Mouse (Mus musculus): ENCODE results near the gene Zdhhc12. TPM values are rescaled to one million over a fixed set of nuclear protein-coding genes. Genes with fewer than 3 reads are reported as not detected.
"Not testable (repeated sequence)": the region's sequence is repeated elsewhere in the genome, so short reads cannot be mapped to it uniquely, and the experiment has no call there.

Zdhhc12 gene
- polyA plus RNA-seq, 1 experiment from 2014 or later, result 24.2 TPM

- no peak within 1 kb of the TSS for H3K9ac ChIP-seq
- WGBS, result 50% methylated on average over 12 of the region's 12 CpGs
- H3K36me3 ChIP-seq, result no peaks in the 10 kb centered on the region
- peaks cover 19% of the 10 kb centered on the region for H3K4me1 ChIP-seq (replicated peaks)
- H3K27me3 ChIP-seq, result peaks cover 12% of the 10 kb centered on the region; the same call in 1 of the 2 replicates
- no peak within 1 kb of the TSS for H3K4me3 ChIP-seq
- H3K9me3 ChIP-seq, result no peaks in the 10 kb centered on the region
- no peak for ATAC-seq (ENCODE audit: low FRiP score)
- no peak within 1 kb of the TSS for H3K27ac ChIP-seq
- H3K4me2 ChIP-seq, result no peak within 1 kb of the TSS
Measured at GRCm38 (mm10) chr2:30057223-30057904, 36.1 kb downstream of the Zdhhc12 start, which contains the start of gene Set. Gene Set, plus strand, starts transcription at chr2:30057378.

- no peaks in the 10 kb centered on the region for H3K36me3 ChIP-seq
- no peak for ATAC-seq (ENCODE audit: low FRiP score)
- H3K27ac ChIP-seq, result no peak overlapping the region
- peaks cover 13% of the 10 kb centered on the region for H3K4me1 ChIP-seq (replicated peaks)
- H3K4me2 ChIP-seq, result no peak overlapping the region
- H3K27me3 ChIP-seq, result peaks cover 12% of the 10 kb centered on the region; the same call in 1 of the 2 replicates
- H3K9ac ChIP-seq, result no peak overlapping the region
- H3K9me3 ChIP-seq, result no peaks in the 10 kb centered on the region
- WGBS, result 87% methylated on average over 3 of the region's 3 CpGs
- H3K4me3 ChIP-seq, result no peak overlapping the region
Measured at GRCm38 (mm10) chr2:30056736-30057135, 36.7 kb downstream of the Zdhhc12 start.

GRCm38 (mm10) chr2:30055310-30055709, 38.1 kb downstream of the Zdhhc12 start:
- H3K27ac ChIP-seq; H3K4me2 ChIP-seq; H3K9ac ChIP-seq; H3K9me3 ChIP-seq; H3K4me3 ChIP-seq; ATAC-seq (ENCODE audit: low FRiP score); H3K36me3 ChIP-seq; H3K4me1 ChIP-seq (replicated peaks): not testable (repeated sequence)
- peaks cover 12% of the 10 kb centered on the region; the same call in 1 of the 2 replicates for H3K27me3 ChIP-seq
- 96% methylated on average over 3 of the region's 3 CpGs for WGBS

- no peaks in the 10 kb centered on the region for H3K36me3 ChIP-seq
- 46% methylated on average over 6 of the region's 6 CpGs for WGBS
- H3K4me2 ChIP-seq, result no peak overlapping the region
- H3K27ac ChIP-seq, result no peak overlapping the region
- ATAC-seq (ENCODE audit: low FRiP score), result no peak
- H3K27me3 ChIP-seq, result peaks cover 12% of the 10 kb centered on the region; the same call in 1 of the 2 replicates
- no peaks in the 10 kb centered on the region for H3K9me3 ChIP-seq
- H3K4me3 ChIP-seq, result no peak overlapping the region
- peaks cover 15% of the 10 kb centered on the region for H3K4me1 ChIP-seq (replicated peaks)
- H3K9ac ChIP-seq, result no peak overlapping the region
Measured at GRCm38 (mm10) chr2:30051992-30052761, 41.3 kb downstream of the Zdhhc12 start.

- peaks cover 12% of the 10 kb centered on the region; the same call in 1 of the 2 replicates for H3K27me3 ChIP-seq
- peaks cover 15% of the 10 kb centered on the region for H3K4me1 ChIP-seq (replicated peaks)
- 92% methylated on average over 3 of the region's 3 CpGs for WGBS
- H3K4me2 ChIP-seq, result no peak overlapping the region
- no peak overlapping the region for H3K4me3 ChIP-seq
- ATAC-seq (ENCODE audit: low FRiP score), result no peak
- no peak overlapping the region for H3K9ac ChIP-seq
- peaks cover 11% of the 10 kb centered on the region for H3K36me3 ChIP-seq
- no peaks in the 10 kb centered on the region for H3K9me3 ChIP-seq
- H3K27ac ChIP-seq, result 0 out of 2 replicates have a peak overlapping the region, but pooled peaks have one; percentile 18
Measured at GRCm38 (mm10) chr2:30049831-30050230, 43.6 kb downstream of the Zdhhc12 start.

- Histone ChIP-seq H3K4me2 (peak within 1 kb of the TSS; percentile 64), H3K27ac (peak within 1 kb of the TSS; percentile 96), H3K36me3 (peaks cover 15% of the 10 kb centered on the region), H3K4me1 (replicated peaks) (peaks cover 15% of the 10 kb centered on the region), H3K9me3 (no peaks in the 10 kb centered on the region), H3K4me3 (peak within 1 kb of the TSS; percentile 72), H3K27me3 (peaks cover 9% of the 10 kb centered on the region; the same call in 1 of the 2 replicates), H3K9ac (peak within 1 kb of the TSS; percentile 86)
- WGBS, result 1% methylated on average over 54 of the region's 54 CpGs
- ATAC-seq (ENCODE audit: low FRiP score), result peak; percentile 95
Measured at GRCm38 (mm10) chr2:30048699-30049388, 44.6 kb downstream of the Zdhhc12 start, which contains the start of gene Wdr34. Gene Wdr34, minus strand, starts transcription at chr2:30048881.

GRCm38 (mm10) chr2:30048101-30048501, 45.3 kb downstream of the Zdhhc12 start:
- peaks cover 15% of the 10 kb centered on the region for H3K4me1 ChIP-seq (replicated peaks)
- peaks cover 15% of the 10 kb centered on the region for H3K36me3 ChIP-seq
- no peaks in the 10 kb centered on the region for H3K9me3 ChIP-seq
- H3K27me3 ChIP-seq, result peaks cover 3% of the 10 kb centered on the region; the same call in 1 of the 2 replicates
- ATAC-seq (ENCODE audit: low FRiP score), result no peak
- H3K4me2 ChIP-seq, result peak overlapping the region; percentile 64
- peak overlapping the region; percentile 96 for H3K27ac ChIP-seq
- peak overlapping the region; percentile 72 for H3K4me3 ChIP-seq
- 53% methylated on average over 11 of the region's 11 CpGs for WGBS
- H3K9ac ChIP-seq, result peak overlapping the region; percentile 86

- Histone ChIP-seq H3K36me3 (peaks cover 15% of the 10 kb centered on the region), H3K9me3 (no peaks in the 10 kb centered on the region), H3K4me1 (replicated peaks) (peaks cover 22% of the 10 kb centered on the region), H3K4me3 (peak overlapping the region; percentile 72; the same call in 1 of the 2 replicates), H3K27me3 (no peaks in the 10 kb centered on the region), H3K27ac (no peak overlapping the region), H3K9ac (no peak overlapping the region), H3K4me2 (0 out of 2 replicates have a peak overlapping the region, but pooled peaks have one; percentile 64)
- no peak for ATAC-seq (ENCODE audit: low FRiP score)
- 96% methylated on average over 6 of the region's 6 CpGs for WGBS
Measured at GRCm38 (mm10) chr2:30047127-30047526, 46.3 kb downstream of the Zdhhc12 start.

- ATAC-seq (ENCODE audit: low FRiP score), result no peak
- H3K4me3 ChIP-seq, result no peak overlapping the region
- WGBS, result 89% methylated on average over 5 of the region's 5 CpGs
Measured at GRCm38 (mm10) chr2:30044550-30044949, 48.9 kb downstream of the Zdhhc12 start.

GRCm38 (mm10) chr2:30042445-30042844, 51.0 kb downstream of the Zdhhc12 start:
- no peaks in the 10 kb centered on the region for H3K27me3 ChIP-seq
- no peak overlapping the region for H3K4me3 ChIP-seq
- peaks cover 39% of the 10 kb centered on the region for H3K36me3 ChIP-seq
- H3K9ac ChIP-seq, result no peak overlapping the region
- peaks cover 12% of the 10 kb centered on the region for H3K4me1 ChIP-seq (replicated peaks)
- ATAC-seq (ENCODE audit: low FRiP score), result no peak
- no peaks in the 10 kb centered on the region for H3K9me3 ChIP-seq
- 8% methylated on average over 4 of the region's 4 CpGs for WGBS
- H3K4me2 ChIP-seq, result no peak overlapping the region
- H3K27ac ChIP-seq, result no peak overlapping the region

More at GRCm38 (mm10) chr2:30044550-30044949, 48.9 kb downstream of the Zdhhc12 start:
- Histone ChIP-seq H3K27me3 (no peaks in the 10 kb centered on the region), H3K36me3 (peaks cover 20% of the 10 kb centered on the region), H3K4me2 (no peak overlapping the region), H3K9me3 (no peaks in the 10 kb centered on the region), H3K27ac (no peak overlapping the region), H3K9ac (no peak overlapping the region), H3K4me1 (replicated peaks) (peaks cover 22% of the 10 kb centered on the region)
